Mouse (Mus musculus): ENCODE results near the gene Tmem179b. TPM values are rescaled to one million over a fixed set of nuclear protein-coding genes. Genes with fewer than 3 reads are reported as not detected.

Gene Tmem179b
- polyA plus RNA-seq, 1 experiment from 2014 or later = 63.9 TPM

- ATAC-seq (replicated peaks; ENCODE audit: insufficient number of reproducible peaks, low FRiP score, low TSS enrichment) = no peak
- Histone ChIP-seq H3K4me1 (ENCODE audit: control insufficient read depth, insufficient read depth, low read length) (no peaks in the 10 kb centered on the region; the same call in 1 of the 2 replicates), H3K4me2 (no peak overlapping the region), H3K9ac (ENCODE audit: low read depth, low read length) (no peak overlapping the region), H3K27me3 (ENCODE audit: control insufficient read depth, insufficient read depth, low read length) (no peaks in the 10 kb centered on the region), H3K4me3 (ENCODE audit: low read depth, low read length) (no peak overlapping the region), H3K27ac (ENCODE audit: low read depth, low read length) (no peak overlapping the region), H3K9me3 (replicated peaks; ENCODE audit: control insufficient read depth, low read length) (no peaks in the 10 kb centered on the region), H3K36me3 (ENCODE audit: control insufficient read depth, insufficient read depth, low read length) (peaks cover 57% of the 10 kb centered on the region)
- 95% methylated on average over 9 of the region's 9 CpGs for WGBS (ENCODE audit: insufficient replicate concordance)
These were observed 8.7 kb downstream of the Tmem179b start for GRCm38 (mm10) chr19:8765562-8765961.

- WGBS (ENCODE audit: insufficient replicate concordance) = 87% methylated on average over 4 of the region's 4 CpGs
- H3K9ac ChIP-seq (ENCODE audit: low read depth, low read length) = no peak overlapping the region
- H3K27me3 ChIP-seq (ENCODE audit: control insufficient read depth, insufficient read depth, low read length) = no peaks in the 10 kb centered on the region
- H3K9me3 ChIP-seq (replicated peaks; ENCODE audit: control insufficient read depth, low read length) = no peaks in the 10 kb centered on the region
- peaks cover 5% of the 10 kb centered on the region; the same call in 1 of the 2 replicates for H3K4me1 ChIP-seq (ENCODE audit: control insufficient read depth, insufficient read depth, low read length)
- no peak overlapping the region for H3K4me2 ChIP-seq
- peaks cover 51% of the 10 kb centered on the region for H3K36me3 ChIP-seq (ENCODE audit: control insufficient read depth, insufficient read depth, low read length)
- H3K4me3 ChIP-seq (ENCODE audit: low read depth, low read length) = no peak overlapping the region
- no peak for ATAC-seq (replicated peaks; ENCODE audit: insufficient number of reproducible peaks, low FRiP score, low TSS enrichment)
- H3K27ac ChIP-seq (ENCODE audit: low read depth, low read length) = no peak overlapping the region
These were observed 11.0 kb downstream of the Tmem179b start for GRCm38 (mm10) chr19:8763276-8763675.

GRCm38 (mm10) chr19:8760757-8761156 is 13.5 kb downstream of the Tmem179b start:
- ATAC-seq (replicated peaks; ENCODE audit: insufficient number of reproducible peaks, low FRiP score, low TSS enrichment) = no peak
- Histone ChIP-seq H3K4me3 (ENCODE audit: low read depth, low read length) (no peak overlapping the region), H3K27ac (ENCODE audit: low read depth, low read length) (no peak overlapping the region), H3K4me1 (ENCODE audit: control insufficient read depth, insufficient read depth, low read length) (peaks cover 12% of the 10 kb centered on the region; the same call in 1 of the 2 replicates), H3K9ac (ENCODE audit: low read depth, low read length) (no peak overlapping the region), H3K4me2 (no peak overlapping the region), H3K36me3 (ENCODE audit: control insufficient read depth, insufficient read depth, low read length) (peaks cover 28% of the 10 kb centered on the region), H3K27me3 (ENCODE audit: control insufficient read depth, insufficient read depth, low read length) (no peaks in the 10 kb centered on the region), H3K9me3 (replicated peaks; ENCODE audit: control insufficient read depth, low read length) (no peaks in the 10 kb centered on the region)
- WGBS (ENCODE audit: insufficient replicate concordance) = 87% methylated on average over 2 of the region's 2 CpGs

DNA sequence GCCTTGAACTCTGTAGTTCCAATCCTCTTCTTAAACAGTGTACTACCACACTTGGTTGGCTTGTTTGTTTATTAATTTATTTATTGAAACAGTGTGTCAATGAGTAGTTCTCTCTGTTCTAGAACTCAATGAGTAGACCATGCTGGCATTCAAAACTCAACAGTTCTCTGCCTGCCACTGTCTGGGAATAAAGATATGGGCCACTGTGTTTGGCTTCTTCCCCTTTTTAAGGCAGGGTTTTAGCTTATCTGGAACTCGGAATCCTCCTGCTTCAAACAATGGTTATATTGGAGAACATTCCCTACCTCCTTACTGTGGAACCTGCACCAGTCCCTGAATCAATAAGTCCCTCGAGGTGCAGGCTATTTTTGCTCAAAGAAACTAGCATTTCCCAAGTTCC is 15.4 kb downstream of the Tmem179b start:
- Histone ChIP-seq H3K4me3 (ENCODE audit: low read depth, low read length) (no peak overlapping the region), H3K4me2 (peak overlapping the region; percentile 86; the same call in 1 of the 2 replicates), H3K27ac (ENCODE audit: low read depth, low read length) (no peak overlapping the region), H3K36me3 (ENCODE audit: control insufficient read depth, insufficient read depth, low read length) (peaks cover 17% of the 10 kb centered on the region), H3K4me1 (ENCODE audit: control insufficient read depth, insufficient read depth, low read length) (peaks cover 15% of the 10 kb centered on the region; the same call in 1 of the 2 replicates), H3K27me3 (ENCODE audit: control insufficient read depth, insufficient read depth, low read length) (no peaks in the 10 kb centered on the region), H3K9me3 (replicated peaks; ENCODE audit: control insufficient read depth, low read length) (no peaks in the 10 kb centered on the region), H3K9ac (ENCODE audit: low read depth, low read length) (no peak overlapping the region)
- no peak for ATAC-seq (replicated peaks; ENCODE audit: insufficient number of reproducible peaks, low FRiP score, low TSS enrichment)
- 64% methylated on average over 2 of the region's 2 CpGs for WGBS (ENCODE audit: insufficient replicate concordance)

- no peak for ATAC-seq (replicated peaks; ENCODE audit: insufficient number of reproducible peaks, low FRiP score, low TSS enrichment)
- Histone ChIP-seq H3K4me3 (ENCODE audit: low read depth, low read length) (peak overlapping the region; percentile 91), H3K9ac (ENCODE audit: low read depth, low read length) (peak overlapping the region; percentile 98), H3K9me3 (replicated peaks; ENCODE audit: control insufficient read depth, low read length) (no peaks in the 10 kb centered on the region), H3K4me2 (peak overlapping the region; percentile 86), H3K36me3 (ENCODE audit: control insufficient read depth, insufficient read depth, low read length) (peaks cover 13% of the 10 kb centered on the region), H3K27ac (ENCODE audit: low read depth, low read length) (peak overlapping the region; percentile 88), H3K27me3 (ENCODE audit: control insufficient read depth, insufficient read depth, low read length) (no peaks in the 10 kb centered on the region), H3K4me1 (ENCODE audit: control insufficient read depth, insufficient read depth, low read length) (peaks cover 15% of the 10 kb centered on the region; the same call in 1 of the 2 replicates)
- WGBS (ENCODE audit: insufficient replicate concordance) = 6% methylated on average over 14 of the region's 14 CpGs
These were observed 16.7 kb downstream of the Tmem179b start for GRCm38 (mm10) chr19:8757471-8757998.

DNA sequence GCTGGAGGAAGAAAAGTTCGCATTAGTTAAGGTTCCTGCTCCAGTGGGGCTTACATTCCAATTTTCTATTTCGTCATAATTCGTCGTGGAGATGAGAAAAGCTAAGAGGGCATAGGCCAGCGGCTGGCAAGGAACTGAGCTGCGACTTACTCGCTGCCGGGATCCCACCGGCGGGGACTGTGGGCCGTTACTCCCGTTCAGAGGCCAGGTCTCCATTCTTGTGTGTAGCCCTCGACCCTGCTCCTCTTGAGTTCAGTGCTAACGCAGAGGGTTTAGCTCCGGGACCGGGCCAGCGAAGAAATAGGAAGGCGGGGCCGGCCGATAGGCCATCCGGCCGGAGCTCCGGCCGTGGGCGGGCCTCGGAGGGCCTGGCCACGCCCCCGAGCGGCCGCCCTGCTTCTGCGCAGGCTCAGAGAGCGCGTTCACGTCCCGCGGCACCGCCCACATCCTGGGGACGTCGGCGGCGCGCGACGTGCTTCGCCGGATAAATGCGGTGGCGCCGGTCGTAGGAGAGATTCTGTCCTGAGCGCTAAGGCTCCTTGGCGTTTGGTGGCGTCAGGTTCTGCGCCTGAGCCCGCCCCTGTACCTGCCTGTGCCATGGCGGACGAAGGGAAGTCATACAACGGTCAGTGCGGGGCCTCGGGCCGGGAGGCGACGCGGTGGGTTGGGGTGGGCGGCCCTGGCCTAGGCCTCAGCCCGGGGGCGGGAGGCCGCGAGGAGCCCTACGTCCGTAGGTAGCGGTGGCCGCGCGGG is 17.5 kb downstream of the Tmem179b start, which contains the start of gene Nxf1:
TSS of gene Nxf1 (plus strand) at position 439 of the 753 bp plus-strand sequence.
- peak within 1 kb of the TSS; percentile 91 for H3K4me3 ChIP-seq (ENCODE audit: low read depth, low read length)
- H3K9ac ChIP-seq (ENCODE audit: low read depth, low read length) = peak within 1 kb of the TSS; percentile 98
- ATAC-seq (replicated peaks; ENCODE audit: insufficient number of reproducible peaks, low FRiP score, low TSS enrichment) = peak; percentile 91
- H3K4me1 ChIP-seq (ENCODE audit: control insufficient read depth, insufficient read depth, low read length) = peaks cover 15% of the 10 kb centered on the region; the same call in 1 of the 2 replicates
- peaks cover 11% of the 10 kb centered on the region for H3K36me3 ChIP-seq (ENCODE audit: control insufficient read depth, insufficient read depth, low read length)
- H3K9me3 ChIP-seq (replicated peaks; ENCODE audit: control insufficient read depth, low read length) = no peaks in the 10 kb centered on the region
- peak within 1 kb of the TSS; percentile 86 for H3K4me2 ChIP-seq
- H3K27me3 ChIP-seq (ENCODE audit: control insufficient read depth, insufficient read depth, low read length) = no peaks in the 10 kb centered on the region
- under 1% methylated on average over 69 of the region's 75 CpGs for WGBS (ENCODE audit: insufficient replicate concordance)
- peak within 1 kb of the TSS; percentile 88 for H3K27ac ChIP-seq (ENCODE audit: low read depth, low read length)

GRCm38 (mm10) chr19:8755652-8756051 is 18.6 kb downstream of the Tmem179b start:
- peaks cover 17% of the 10 kb centered on the region for H3K36me3 ChIP-seq (ENCODE audit: control insufficient read depth, insufficient read depth, low read length)

GRCm38 (mm10) chr19:8747368-8747767 is 26.9 kb downstream of the Tmem179b start:
- H3K27ac ChIP-seq (ENCODE audit: low read depth, low read length) = no peak overlapping the region
- no peaks in the 10 kb centered on the region for H3K27me3 ChIP-seq (ENCODE audit: control insufficient read depth, insufficient read depth, low read length)
- WGBS (ENCODE audit: insufficient replicate concordance) = 71% methylated on average over 2 of the region's 2 CpGs
- no peak for ATAC-seq (replicated peaks; ENCODE audit: insufficient number of reproducible peaks, low FRiP score, low TSS enrichment)
- H3K4me1 ChIP-seq (ENCODE audit: control insufficient read depth, insufficient read depth, low read length) = peaks cover 6% of the 10 kb centered on the region
- no peak overlapping the region for H3K4me3 ChIP-seq (ENCODE audit: low read depth, low read length)
- H3K36me3 ChIP-seq (ENCODE audit: control insufficient read depth, insufficient read depth, low read length) = peaks cover 55% of the 10 kb centered on the region
- H3K9ac ChIP-seq (ENCODE audit: low read depth, low read length) = no peak overlapping the region
- no peak overlapping the region for H3K4me2 ChIP-seq
- H3K9me3 ChIP-seq (replicated peaks; ENCODE audit: control insufficient read depth, low read length) = no peaks in the 10 kb centered on the region

More at GRCm38 (mm10) chr19:8755652-8756051, 18.6 kb downstream of the Tmem179b start:
- Histone ChIP-seq H3K4me3 (ENCODE audit: low read depth, low read length) (peak overlapping the region; percentile 91; the same call in 1 of the 2 replicates), H3K4me1 (ENCODE audit: control insufficient read depth, insufficient read depth, low read length) (peaks cover 15% of the 10 kb centered on the region; the same call in 1 of the 2 replicates), H3K9me3 (replicated peaks; ENCODE audit: control insufficient read depth, low read length) (no peaks in the 10 kb centered on the region), H3K27me3 (ENCODE audit: control insufficient read depth, insufficient read depth, low read length) (no peaks in the 10 kb centered on the region), H3K9ac (ENCODE audit: low read depth, low read length) (no peak overlapping the region), H3K4me2 (peak overlapping the region; percentile 86; the same call in 1 of the 2 replicates), H3K27ac (ENCODE audit: low read depth, low read length) (no peak overlapping the region)
- WGBS (ENCODE audit: insufficient replicate concordance) = 40% methylated on average over 3 of the region's 3 CpGs
- no peak for ATAC-seq (replicated peaks; ENCODE audit: insufficient number of reproducible peaks, low FRiP score, low TSS enrichment)
